Mouse (Mus musculus) brain, adult 10 weeks (tissue): ENCODE measurements around the gene Nags. TPM values are rescaled to one million over a fixed set of nuclear protein-coding genes. Genes with fewer than 3 reads are reported as not detected.

ENCODE experiments used
- polyA plus RNA-seq: library from polyadenylated mRNA; stranded (reverse); fragments of 350-450 nt; fragmentation: Illumina TruSeq; extraction: RNeasy Lipid Tissue Mini Kit (QIAGEN cat#74804); gene quantifications from one replicate; pipeline ENCODE4 v1.2.3, GENCODE M21; 2015; ENCODE audit warnings: low read depth, low replicate concordance

Gene Nags
- not detected for polyA plus RNA-seq

DNA sequence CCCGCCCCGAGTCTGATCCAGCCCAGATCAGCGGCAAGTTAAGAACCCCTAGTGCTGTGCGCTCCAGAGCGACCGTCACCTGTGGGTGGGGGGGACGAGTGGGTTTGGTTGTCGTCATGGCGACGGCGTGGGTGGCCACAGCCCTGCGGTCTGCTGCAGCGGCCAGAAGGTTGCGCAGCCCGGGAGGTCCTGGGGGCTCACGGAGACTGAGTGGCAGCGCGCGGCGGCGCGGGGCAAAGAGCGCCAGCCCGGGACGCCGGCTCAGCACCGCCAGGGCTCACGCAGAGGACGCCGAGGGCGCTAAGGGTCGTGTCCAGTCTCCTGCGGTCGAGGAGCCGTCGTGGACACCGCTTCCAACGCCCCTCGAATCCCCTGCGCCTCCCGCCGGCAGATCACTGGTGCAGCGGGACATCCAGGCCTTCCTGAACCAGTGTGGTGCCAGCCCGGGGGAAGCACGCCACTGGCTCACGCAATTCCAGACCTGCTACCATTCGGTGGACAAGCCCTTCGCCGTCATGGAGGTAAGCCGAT lies at the start of gene Nags:
TSS of gene Nags (plus strand) at position 43 of the 531 bp plus-strand sequence.

DNA sequence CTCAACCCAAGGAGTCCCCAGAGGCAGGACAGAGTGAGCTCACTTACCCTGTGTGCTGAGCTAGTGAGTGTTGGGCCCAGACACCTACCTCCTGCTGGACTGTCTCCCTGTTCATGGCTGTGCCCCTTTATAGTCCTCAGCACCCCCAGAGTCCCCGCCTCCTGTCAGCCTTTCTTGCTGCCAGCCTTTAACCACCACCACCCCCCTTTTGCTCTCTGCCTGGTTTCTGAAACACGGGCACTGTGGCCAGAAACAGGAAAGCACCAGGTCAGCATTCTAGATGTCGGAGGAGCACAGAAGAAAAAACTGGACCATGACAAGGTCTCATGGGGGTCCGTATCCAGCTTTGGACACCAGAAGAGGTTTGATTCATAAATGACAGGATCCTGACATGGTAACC lies 44.1 kb upstream of the Nags start, which contains the start of gene Ppy:
TSS of gene Ppy (minus strand) at position 101 of the 400 bp plus-strand sequence.

DNA sequence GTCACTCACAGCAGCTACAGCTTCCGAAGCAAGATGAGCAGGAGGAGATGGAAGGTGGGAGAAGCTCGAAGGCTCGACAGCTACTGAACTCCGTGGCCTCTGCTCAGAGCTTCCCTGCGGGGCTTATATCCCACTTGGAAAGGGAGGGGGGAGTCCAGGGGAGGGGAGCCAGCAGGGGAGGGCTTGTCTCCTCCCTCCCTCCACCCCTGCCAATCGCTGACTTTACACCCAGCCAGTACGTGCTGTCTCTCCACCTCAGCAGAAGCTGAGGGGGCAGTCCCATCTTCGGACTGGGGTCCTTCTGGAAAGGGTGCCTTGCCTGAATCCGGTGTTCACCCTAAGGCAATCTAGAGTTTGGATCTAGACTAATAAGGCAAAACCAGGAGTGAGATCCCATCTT lies 37.6 kb upstream of the Nags start, which contains the start of gene Pyy:
TSS of gene Pyy (minus strand) at position 101 of the 400 bp plus-strand sequence.

DNA sequence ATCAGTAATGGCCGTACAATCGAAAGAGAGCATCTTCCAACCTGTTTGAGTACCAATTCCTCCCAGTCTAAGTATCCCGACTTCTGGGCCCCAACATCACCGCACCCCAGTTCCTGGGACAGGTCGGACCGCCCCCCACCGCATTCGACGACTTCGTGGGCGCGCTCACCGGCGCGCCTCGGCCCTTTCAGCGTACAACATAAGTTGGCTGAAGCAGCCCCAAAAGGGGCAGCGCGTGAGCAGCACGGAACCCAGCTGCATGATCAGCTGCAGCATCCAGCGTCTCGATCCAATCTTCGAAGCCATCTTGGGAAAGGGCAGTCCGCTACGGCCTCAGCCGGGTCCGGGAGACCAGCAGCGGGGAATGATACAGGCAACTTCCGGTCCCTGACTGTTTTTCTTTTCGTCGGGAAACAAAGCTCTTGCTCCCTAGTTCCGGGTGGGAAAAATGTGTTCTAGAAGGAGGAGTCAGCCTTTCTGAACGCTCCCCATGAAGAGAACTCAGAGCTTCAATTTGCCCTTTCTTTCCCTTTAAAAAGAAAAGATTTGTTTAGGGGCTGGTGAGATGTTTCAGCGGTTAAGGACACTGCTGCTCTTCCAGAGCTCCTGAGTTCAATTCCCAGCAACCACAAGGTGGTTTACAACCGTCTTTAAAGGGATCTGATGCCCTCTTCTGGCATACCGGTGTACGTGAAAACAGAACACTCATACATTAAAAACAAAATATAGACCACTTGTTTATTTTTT lies 10.9 kb downstream of the Nags start, which contains the start of gene Tmem101:
TSS of gene Tmem101 (minus strand) at position 366 of the 747 bp plus-strand sequence.

DNA sequence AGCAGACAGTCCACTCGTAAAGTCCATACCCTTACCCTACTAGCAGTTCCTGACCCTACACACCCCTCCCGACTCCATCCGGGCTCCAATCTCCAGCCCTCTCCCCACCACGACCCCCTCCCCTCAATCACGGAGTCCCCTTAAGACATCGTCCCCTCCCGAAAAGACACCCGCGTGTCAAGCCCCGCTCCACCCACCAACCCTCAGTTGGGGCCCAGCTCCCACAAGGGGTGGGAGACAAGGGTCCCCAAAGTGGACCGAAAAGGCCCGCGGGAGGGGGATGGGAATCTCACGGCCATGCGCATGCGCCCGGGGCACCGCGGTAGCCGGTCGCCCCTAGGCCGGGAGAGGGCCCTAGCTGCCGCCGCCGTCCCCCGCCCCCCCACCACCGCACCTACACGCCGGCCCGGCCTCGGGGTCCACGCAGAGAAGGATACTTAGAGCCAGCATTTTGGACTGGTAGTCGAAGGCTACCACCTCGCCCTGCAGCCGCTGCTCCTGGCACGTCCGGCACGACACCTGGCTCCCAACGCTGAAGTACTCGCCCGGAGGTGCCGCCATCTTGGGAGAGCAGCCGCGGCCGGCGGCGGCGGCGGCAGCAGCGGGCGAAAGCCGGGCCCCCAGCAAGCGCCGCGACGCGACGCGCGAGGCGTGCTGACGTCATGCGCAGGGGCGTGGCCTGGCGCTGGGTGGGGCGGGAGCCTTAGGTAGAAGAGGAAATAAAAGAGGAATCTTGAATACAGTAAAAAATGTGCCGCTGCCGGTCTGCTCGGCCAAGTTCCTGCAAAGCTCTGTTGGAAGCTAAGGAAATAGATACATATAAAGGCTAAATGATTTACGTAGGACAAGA lies 39.6 kb downstream of the Nags start, which contains the start of gene Lsm12:
TSS of gene Lsm12 (minus strand) at position 651 of the 850 bp plus-strand sequence.

DNA sequence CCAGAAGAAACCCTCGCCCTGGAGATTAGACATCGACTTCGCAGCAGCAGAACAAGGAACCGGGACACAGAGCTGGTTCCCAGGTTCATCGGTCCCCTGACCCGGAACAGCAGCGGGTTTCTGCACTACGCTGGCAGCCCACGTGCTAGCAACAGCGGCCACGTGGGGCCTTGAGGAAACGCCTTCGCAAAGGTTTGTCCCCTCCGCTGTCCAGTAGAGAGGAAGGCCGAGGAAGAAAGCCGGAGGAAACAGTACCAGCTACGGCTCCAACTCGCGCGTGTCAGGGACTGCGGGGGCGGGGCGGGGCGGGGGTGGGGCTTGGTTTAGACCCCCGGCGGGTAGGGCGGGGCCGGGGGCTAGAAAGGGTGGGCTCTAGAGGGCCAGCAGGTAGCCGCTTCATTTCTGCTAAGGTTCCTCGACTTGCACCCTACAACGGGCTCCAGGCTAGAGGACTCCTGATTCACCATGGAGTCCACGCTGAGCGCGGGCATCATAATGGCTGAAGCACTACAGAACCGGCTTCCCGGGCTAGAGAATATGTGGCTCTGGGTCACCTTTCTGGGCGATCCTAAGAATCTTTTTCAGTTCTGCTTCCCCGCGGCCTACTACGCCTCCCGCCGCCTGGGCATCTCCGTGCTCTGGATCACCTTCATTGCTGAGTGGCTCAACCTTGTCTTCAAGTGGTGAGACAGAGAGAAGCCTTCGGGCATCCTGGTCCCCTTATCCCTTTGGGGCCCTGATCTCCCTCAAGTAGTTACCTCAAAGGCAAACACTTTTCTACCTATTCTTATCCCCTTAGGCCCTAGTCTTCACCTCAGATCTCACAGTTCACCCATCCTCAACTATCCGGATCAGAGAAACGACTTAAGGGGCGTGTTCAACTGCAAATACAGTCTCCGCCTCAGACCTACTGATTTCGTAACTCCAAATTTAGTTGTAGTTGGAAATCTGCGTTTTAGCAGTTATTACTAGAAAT lies 44.4 kb downstream of the Nags start, which contains the start of gene G6pc3:
TSS of gene G6pc3 (plus strand) at position 160 of the 976 bp plus-strand sequence.

Other genes with a start within 250 kb of the Nags start
- not detected for gene Sost, start 178.5 kb upstream of the Nags start, polyA plus RNA-seq
- gene Cfap97d1, start 161.2 kb upstream of the Nags start, polyA plus RNA-seq = not detected
- 151 TPM for gene Dusp3, start 158.5 kb upstream of the Nags start, polyA plus RNA-seq
- gene Mpp3, start 117.1 kb upstream of the Nags start, polyA plus RNA-seq = 42.1 TPM
- 0.25 TPM for gene Cd300lg, start 104.0 kb upstream of the Nags start, polyA plus RNA-seq
- gene Mpp2, start 57.0 kb upstream of the Nags start, polyA plus RNA-seq = 87.5 TPM
- gene Ppy, start 44.2 kb upstream of the Nags start, polyA plus RNA-seq = not detected
- not detected for gene Pyy, start 37.7 kb upstream of the Nags start, polyA plus RNA-seq
- 25.8 TPM for gene Tmem101, start 10.9 kb downstream of the Nags start, polyA plus RNA-seq
- 26.1 TPM for gene Lsm12, start 39.8 kb downstream of the Nags start, polyA plus RNA-seq
- gene G6pc3, start 44.1 kb downstream of the Nags start, polyA plus RNA-seq = 61.4 TPM
- gene Hdac5, start 84.7 kb downstream of the Nags start, polyA plus RNA-seq = 122 TPM
- 2.6 TPM for gene BC030867, start 103.4 kb downstream of the Nags start, polyA plus RNA-seq
- 3.1 TPM for gene Asb16, start 123.2 kb downstream of the Nags start, polyA plus RNA-seq
- gene Tmub2, start 139.4 kb downstream of the Nags start, polyA plus RNA-seq = 92.1 TPM
- 175 TPM for gene Atxn7l3, start 151.1 kb downstream of the Nags start, polyA plus RNA-seq
- gene Ubtf, start 174.2 kb downstream of the Nags start, polyA plus RNA-seq = 89.6 TPM
- gene Slc4a1, start 220.7 kb downstream of the Nags start, polyA plus RNA-seq = not detected
- 388 TPM for gene Rundc3a, start 247.9 kb downstream of the Nags start, polyA plus RNA-seq